Mouse (Mus musculus) midbrain, embryonic 11.5 days (tissue): ENCODE measurements around the gene Lman1l. TPM values are rescaled to one million over a fixed set of nuclear protein-coding genes. Genes with fewer than 3 reads are reported as not detected.
A peak's percentile ranks its signal among the peaks of the same experiment; 100 is the strongest.

Experiments used
- ATAC-seq: fragments of 200-750 bp; cut with Nextera tagmentation; 2 replicates; pipeline ENCODE4 v1.8.0; 2017; ENCODE audit warnings: moderate TSS enrichment, moderate library complexity; ENCODE audit not compliant: low FRiP score
- DNase-seq: peaks from one replicate; pipeline ENCODE4 v3.0.0; 2015; ENCODE audit warnings: low spot score; ENCODE audit errors: missing footprints
- H3K27ac ChIP-seq: fragments of 300-500 bp; sonication (generic); 2 replicates; pipeline ENCODE4 v1.5.1; 2014; ENCODE audit warnings: low read depth, low read length
- H3K27me3 ChIP-seq: fragments of 300-500 bp; sonication (generic); 2 replicates; pipeline ENCODE4 v1.6.1; 2014; ENCODE audit warnings: mild to moderate bottlenecking, low read length, moderate library complexity, mixed read lengths; ENCODE audit not compliant: control insufficient read depth, insufficient read depth
- H3K36me3 ChIP-seq: fragments of 300-500 bp; sonication (generic); 2 replicates; pipeline ENCODE4 v1.6.1; 2014; ENCODE audit warnings: mild to moderate bottlenecking, low read length, moderate library complexity, mixed read lengths; ENCODE audit not compliant: control insufficient read depth, insufficient read depth
- H3K4me1 ChIP-seq: fragments of 300-500 bp; sonication (generic); 2 replicates; pipeline ENCODE4 v1.6.1; 2014; ENCODE audit warnings: low read length; ENCODE audit not compliant: control insufficient read depth, insufficient read depth
- H3K4me2 ChIP-seq: fragments of 300-500 bp; sonication (generic); 2 replicates; pipeline ENCODE4 v1.6.1; 2014; ENCODE audit warnings: mild to moderate bottlenecking, moderate library complexity
- H3K4me3 ChIP-seq: fragments of 300-500 bp; sonication (generic); 2 replicates; pipeline ENCODE4 v1.5.1; 2014; ENCODE audit warnings: low read depth, low read length
- H3K9ac ChIP-seq: fragments of 300-500 bp; sonication (generic); 2 replicates; pipeline ENCODE4 v1.6.1; 2014; ENCODE audit warnings: low read length
- H3K9me3 ChIP-seq: fragments of 300-500 bp; sonication (generic); 2 replicates; pipeline ENCODE4 v1.6.1; 2016; ENCODE audit warnings: low read length; ENCODE audit not compliant: control insufficient read depth
- WGBS: fragments of 180-500 bp; shearing (Covaris S2); extraction: QIAGEN DNeasy Blood & Tissue Kit; methylation state at CpG from one replicate; pipeline ENCODE4 v1.1.7; 2014; 5-methylcytosine and 5-hydroxymethylcytosine counted together
- polyA plus RNA-seq: library from polyadenylated mRNA; unstranded; fragments of >200 nt; fragmentation: Nextera tagmentation; extraction: Ambion mirVana; gene quantifications from 2 replicates; pipeline ENCODE4 v1.2.1, GENCODE M21; 2014

Lman1l gene
- polyA plus RNA-seq, 1 experiment from 2014 or later: 0.08 TPM

- WGBS: 83% methylated on average over 4 of the region's 4 CpGs
- ATAC-seq (no peak), DNase-seq (no peak)
Measured at GRCm38 (mm10) chr9:57658970-57659369, 38.4 kb upstream of the Lman1l start.

GRCm38 (mm10) chr9:57657843-57658242 is 37.3 kb upstream of the Lman1l start:
- DNase-seq (peak; percentile 80), ATAC-seq (no peak)
- Histone ChIP-seq H3K4me2 (no peak overlapping the region), H3K27ac (no peak overlapping the region), H3K9me3 (no peaks in the 10 kb centered on the region), H3K4me3 (no peak overlapping the region), H3K36me3 (no peaks in the 10 kb centered on the region), H3K27me3 (no peaks in the 10 kb centered on the region), H3K9ac (no peak overlapping the region), H3K4me1 (peaks cover 7% of the 10 kb centered on the region)
- WGBS: 60% methylated on average over 4 of the region's 4 CpGs

More at GRCm38 (mm10) chr9:57658970-57659369, 38.4 kb upstream of the Lman1l start:
- H3K36me3 ChIP-seq: no peaks in the 10 kb centered on the region
- H3K9me3 ChIP-seq: no peaks in the 10 kb centered on the region
- no peaks in the 10 kb centered on the region for H3K27me3 ChIP-seq
- H3K27ac ChIP-seq: no peak overlapping the region
- no peak overlapping the region for H3K4me3 ChIP-seq
- H3K4me1 ChIP-seq: no peaks in the 10 kb centered on the region
- H3K4me2 ChIP-seq: no peak overlapping the region
- no peak overlapping the region; the same call in 1 of the 2 replicates for H3K9ac ChIP-seq

GRCm38 (mm10) chr9:57656631-57657350 is 36.2 kb upstream of the Lman1l start:
- DNase-seq: peak; percentile 59
- Histone ChIP-seq H3K4me2 (no peak overlapping the region), H3K36me3 (no peaks in the 10 kb centered on the region), H3K27ac (no peak overlapping the region), H3K27me3 (no peaks in the 10 kb centered on the region), H3K4me1 (peaks cover 12% of the 10 kb centered on the region), H3K9ac (no peak overlapping the region), H3K4me3 (no peak overlapping the region), H3K9me3 (no peaks in the 10 kb centered on the region)
- WGBS: 85% methylated on average over 19 of the region's 19 CpGs
- ATAC-seq: no peak

GRCm38 (mm10) chr9:57655749-57656148 is 35.2 kb upstream of the Lman1l start:
- DNase-seq (peak; percentile 99), ATAC-seq (peak; percentile 79)
- no peaks in the 10 kb centered on the region for H3K27me3 ChIP-seq
- WGBS: 4% methylated on average over 11 of the region's 11 CpGs
- peak overlapping the region; percentile 10; the same call in 1 of the 2 replicates for H3K4me2 ChIP-seq
- H3K9ac ChIP-seq: peak overlapping the region; percentile 22; the same call in 1 of the 2 replicates
- peaks cover 17% of the 10 kb centered on the region for H3K4me1 ChIP-seq
- H3K36me3 ChIP-seq: no peaks in the 10 kb centered on the region
- no peaks in the 10 kb centered on the region for H3K9me3 ChIP-seq
- H3K27ac ChIP-seq: no peak overlapping the region
- no peak overlapping the region for H3K4me3 ChIP-seq

GRCm38 (mm10) chr9:57654966-57655365 is 34.4 kb upstream of the Lman1l start:
- Histone ChIP-seq H3K4me3 (no peak overlapping the region), H3K4me1 (peaks cover 21% of the 10 kb centered on the region), H3K9me3 (no peaks in the 10 kb centered on the region), H3K36me3 (no peaks in the 10 kb centered on the region), H3K27me3 (no peaks in the 10 kb centered on the region), H3K4me2 (no peak overlapping the region), H3K27ac (no peak overlapping the region), H3K9ac (no peak overlapping the region)
- ATAC-seq (no peak), DNase-seq (peak; percentile 83)
- WGBS: 81% methylated on average over 1 of the region's 1 CpGs

GRCm38 (mm10) chr9:57653283-57653682 is 32.7 kb upstream of the Lman1l start, which contains the start of gene Csk:
Gene Csk (minus strand): TSS chr9:57653631.
- DNase-seq (no peak), ATAC-seq (no peak)
- Histone ChIP-seq H3K27me3 (no peaks in the 10 kb centered on the region), H3K9ac (no peak within 1 kb of the TSS), H3K4me1 (peaks cover 21% of the 10 kb centered on the region), H3K4me3 (no peak within 1 kb of the TSS), H3K27ac (peak within 1 kb of the TSS; percentile 14; the same call in 1 of the 2 replicates), H3K36me3 (no peaks in the 10 kb centered on the region), H3K4me2 (no peak within 1 kb of the TSS), H3K9me3 (no peaks in the 10 kb centered on the region)
- 31% methylated on average over 5 of the region's 5 CpGs for WGBS

GRCm38 (mm10) chr9:57652855-57653254 is 32.3 kb upstream of the Lman1l start:
- WGBS: 13% methylated on average over 3 of the region's 3 CpGs
- H3K9me3 ChIP-seq: no peaks in the 10 kb centered on the region
- DNase-seq (peak; percentile 92), ATAC-seq (peak; percentile 69)
- H3K4me1 ChIP-seq: peaks cover 21% of the 10 kb centered on the region
- H3K4me2 ChIP-seq: no peak overlapping the region
- H3K4me3 ChIP-seq: no peak overlapping the region
- no peaks in the 10 kb centered on the region for H3K36me3 ChIP-seq
- H3K27ac ChIP-seq: no peak overlapping the region; the same call in 1 of the 2 replicates
- no peak overlapping the region for H3K9ac ChIP-seq
- no peaks in the 10 kb centered on the region for H3K27me3 ChIP-seq

GRCm38 (mm10) chr9:57652351-57652750 is 31.8 kb upstream of the Lman1l start:
- Histone ChIP-seq H3K36me3 (no peaks in the 10 kb centered on the region), H3K4me3 (no peak overlapping the region), H3K4me2 (no peak overlapping the region), H3K9me3 (no peaks in the 10 kb centered on the region), H3K4me1 (peaks cover 21% of the 10 kb centered on the region), H3K27me3 (no peaks in the 10 kb centered on the region), H3K9ac (no peak overlapping the region), H3K27ac (no peak overlapping the region)
- 56% methylated on average over 9 of the region's 9 CpGs for WGBS
- peak; percentile 69 for DNase-seq
- no peak for ATAC-seq

GRCm38 (mm10) chr9:57650786-57651311 is 30.3 kb upstream of the Lman1l start:
- DNase-seq (peak; percentile 85), ATAC-seq (no peak)
- Histone ChIP-seq H3K27ac (no peak overlapping the region; the same call in 1 of the 2 replicates), H3K9ac (peak overlapping the region; percentile 17), H3K27me3 (no peaks in the 10 kb centered on the region), H3K4me2 (no peak overlapping the region), H3K36me3 (no peaks in the 10 kb centered on the region), H3K4me1 (peaks cover 21% of the 10 kb centered on the region), H3K4me3 (no peak overlapping the region), H3K9me3 (no peaks in the 10 kb centered on the region)
- 40% methylated on average over 6 of the region's 6 CpGs for WGBS
